Comparison of ENCODE assay signal across 18 mouse cellular contexts in the genomic region with DNA sequence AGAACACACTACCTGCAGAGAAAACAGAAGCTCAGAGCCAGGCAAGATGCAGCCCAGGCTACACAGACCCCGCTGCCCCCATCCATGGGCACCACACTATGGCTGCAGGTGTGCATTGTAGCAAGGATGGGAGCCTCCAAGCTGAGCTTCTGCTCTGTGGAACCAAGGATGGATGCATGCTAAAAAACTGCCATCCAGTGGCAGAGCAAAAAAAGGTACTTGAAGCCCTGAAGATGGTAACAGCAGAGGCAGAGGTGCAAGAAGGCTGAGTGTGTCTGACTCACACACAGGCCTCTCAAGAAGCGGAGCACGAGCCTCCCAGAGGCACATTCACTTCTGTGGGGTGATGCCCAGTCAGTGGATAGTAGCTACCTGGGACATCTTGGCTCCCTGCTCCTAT.
"Had no signal": no experiment of that assay in that cellular context is flagged by ENCODE, and none has a peak within 500 bp of the region (broad histone marks: within the 10 kb centered on the region; RNA-seq: fewer than 3 reads in every experiment).

No protein-coding gene starts in this region.

- H3K27ac ChIP-seq: kidney, postnatal 0 days; limb, embryonic 12.5 days; liver, embryonic 13.5 days; lung, embryonic 15.5 days; macrophage; midbrain, embryonic 12.5 days had no signal

- H3K4me1 ChIP-seq: limb, embryonic 12.5 days; liver, embryonic 13.5 days; lung, embryonic 15.5 days; megakaryocyte, embryonic 14.5 days had no signal

- H3K9me3 ChIP-seq: limb, embryonic 12.5 days; liver, embryonic 13.5 days; lung, embryonic 15.5 days; megakaryocyte, embryonic 14.5 days; midbrain, embryonic 12.5 days had no signal

- ATAC-seq: hindbrain, embryonic 16.5 days; liver, postnatal 0 days; midbrain, embryonic 16.5 days had no signal

- H3K36me3 ChIP-seq: limb, embryonic 12.5 days; liver, embryonic 13.5 days; lung, embryonic 15.5 days; midbrain, embryonic 12.5 days had no signal

- H3K4me3 ChIP-seq: limb, embryonic 12.5 days; liver, embryonic 13.5 days; lung, embryonic 15.5 days; megakaryocyte, embryonic 14.5 days; midbrain, embryonic 12.5 days had no signal

- H3K27me3 ChIP-seq: liver, embryonic 13.5 days; lung, embryonic 15.5 days had no signal

- H3K4me2 ChIP-seq: limb, embryonic 12.5 days; liver, embryonic 13.5 days; lung, embryonic 15.5 days; midbrain, embryonic 12.5 days had no signal

- H3K9ac ChIP-seq: limb, embryonic 12.5 days; liver, embryonic 13.5 days; liver, postnatal 0 days; lung, embryonic 15.5 days; midbrain, embryonic 12.5 days had no signal

- DNase-seq: kidney, adult 11 months; kidney, adult 9 months; kidney, postnatal 4 days; liver; liver, embryonic 13.5 days; liver, postnatal 0 days; lung, postnatal 14 days; right cerebral cortex, postnatal 14 days; spleen, adult 18-20 months; thymus, postnatal 36 days had no signal
